Mouse (Mus musculus): ENCODE results near the gene Cmbl. TPM values are rescaled to one million over a fixed set of nuclear protein-coding genes. Genes with fewer than 3 reads are reported as not detected.

Cmbl gene
- polyA plus RNA-seq, 1 experiment = 5.3 TPM

GRCm38 (mm10) chr15:31595651-31596050 lies 30.5 kb downstream of the Cmbl start:
- Histone ChIP-seq H3K27me3 (ENCODE audit: control insufficient read depth, insufficient read depth, insufficient read length) (no peaks in the 10 kb centered on the region), H3K36me3 (ENCODE audit: control insufficient read depth, insufficient read depth) (peaks cover 88% of the 10 kb centered on the region), H3K4me3 (ENCODE audit: insufficient read depth, poor library complexity, severe bottlenecking) (no peak overlapping the region), H3K79me3 (ENCODE audit: low read depth) (peaks cover 53% of the 10 kb centered on the region), H3ac (ENCODE audit: control insufficient read depth, insufficient read length, low read depth) (no peak overlapping the region), H3K79me2 (ENCODE audit: control insufficient read depth, insufficient read depth) (peaks cover 72% of the 10 kb centered on the region)
- TF ChIP-seq MAX (IDR thresholded peaks at IDR 0.05) = no peak
- no peak for TF ChIP-seq CTCF (IDR thresholded peaks at IDR 0.05; ENCODE audit: control insufficient read depth, insufficient read depth, insufficient read length)
- no peak for TF ChIP-seq FOSL1 (IDR thresholded peaks at IDR 0.05; ENCODE audit: insufficient read depth, low read length, poor library complexity, severe bottlenecking)
- no peak for TF ChIP-seq MYOG (IDR thresholded peaks at IDR 0.05; ENCODE audit: control insufficient read depth, extremely low read depth, insufficient read length)
- no peak for TF ChIP-seq USF1 (IDR thresholded peaks at IDR 0.05; ENCODE audit: low read depth)
- TF ChIP-seq MYOD1 (IDR thresholded peaks at IDR 0.05; ENCODE audit: control insufficient read depth, insufficient read length, low read depth) = no peak
- no peak for TF ChIP-seq CEBPB (IDR thresholded peaks at IDR 0.05; ENCODE audit: low read depth)

GRCm38 (mm10) chr15:31599834-31600233 lies 34.6 kb downstream of the Cmbl start:
- Histone ChIP-seq H3K4me3 (ENCODE audit: insufficient read depth, poor library complexity, severe bottlenecking) (peak overlapping the region; percentile 99), H3ac (ENCODE audit: control insufficient read depth, insufficient read length, low read depth) (no peak overlapping the region), H3K27me3 (ENCODE audit: control insufficient read depth, insufficient read depth, insufficient read length) (no peaks in the 10 kb centered on the region), H3K36me3 (ENCODE audit: control insufficient read depth, insufficient read depth) (peaks cover 46% of the 10 kb centered on the region), H3K79me3 (ENCODE audit: low read depth) (peaks cover 65% of the 10 kb centered on the region), H3K79me2 (ENCODE audit: control insufficient read depth, insufficient read depth) (peaks cover 92% of the 10 kb centered on the region)
- TF ChIP-seq MYOD1 (IDR thresholded peaks at IDR 0.05; ENCODE audit: control insufficient read depth, insufficient read length, low read depth) = no peak
- TF ChIP-seq MYOG (IDR thresholded peaks at IDR 0.05; ENCODE audit: control insufficient read depth, extremely low read depth, insufficient read length) = no peak
- no peak for TF ChIP-seq USF1 (IDR thresholded peaks at IDR 0.05; ENCODE audit: low read depth)
- TF ChIP-seq CEBPB (IDR thresholded peaks at IDR 0.05; ENCODE audit: low read depth) = no peak
- TF ChIP-seq FOSL1 (IDR thresholded peaks at IDR 0.05; ENCODE audit: insufficient read depth, low read length, poor library complexity, severe bottlenecking) = no peak

- H3K4me3 ChIP-seq (ENCODE audit: insufficient read depth, poor library complexity, severe bottlenecking) = peak overlapping the region; percentile 99
- H3K36me3 ChIP-seq (ENCODE audit: control insufficient read depth, insufficient read depth) = peaks cover 32% of the 10 kb centered on the region
- H3K79me2 ChIP-seq (ENCODE audit: control insufficient read depth, insufficient read depth) = peaks cover 78% of the 10 kb centered on the region
- TF ChIP-seq MYOG (IDR thresholded peaks at IDR 0.05; ENCODE audit: control insufficient read depth, extremely low read depth, insufficient read length) = no peak
- peak; percentile 88 for TF ChIP-seq MAX (IDR thresholded peaks at IDR 0.05)
- no peaks in the 10 kb centered on the region for H3K27me3 ChIP-seq (ENCODE audit: control insufficient read depth, insufficient read depth, insufficient read length)
- H3ac ChIP-seq (ENCODE audit: control insufficient read depth, insufficient read length, low read depth) = peak overlapping the region; percentile 84
- peaks cover 56% of the 10 kb centered on the region for H3K79me3 ChIP-seq (ENCODE audit: low read depth)
These were observed 36.1 kb downstream of the Cmbl start for GRCm38 (mm10) chr15:31601279-31601645.

- TF ChIP-seq MAX (IDR thresholded peaks at IDR 0.05) = peak; percentile 5
- TF ChIP-seq FOSL1 (IDR thresholded peaks at IDR 0.05; ENCODE audit: insufficient read depth, low read length, poor library complexity, severe bottlenecking) = no peak
- H3K79me2 ChIP-seq (ENCODE audit: control insufficient read depth, insufficient read depth) = peaks cover 74% of the 10 kb centered on the region
- H3K36me3 ChIP-seq (ENCODE audit: control insufficient read depth, insufficient read depth) = peaks cover 26% of the 10 kb centered on the region
- peak within 1 kb of the TSS; percentile 99 for H3K4me3 ChIP-seq (ENCODE audit: insufficient read depth, poor library complexity, severe bottlenecking)
- peak within 1 kb of the TSS; percentile 84 for H3ac ChIP-seq (ENCODE audit: control insufficient read depth, insufficient read length, low read depth)
- H3K79me3 ChIP-seq (ENCODE audit: low read depth) = peaks cover 52% of the 10 kb centered on the region
- H3K27me3 ChIP-seq (ENCODE audit: control insufficient read depth, insufficient read depth, insufficient read length) = no peaks in the 10 kb centered on the region
These were observed 36.6 kb downstream of the Cmbl start, which contains the start of the genes Cct5 and Fam173b for GRCm38 (mm10) chr15:31601646-31602374. TSS of gene Cct5 (minus strand) at chr15:31601804. TSS of gene Fam173b (plus strand) at chr15:31601852.

GRCm38 (mm10) chr15:31602426-31602825 lies 37.2 kb downstream of the Cmbl start:
- TF ChIP-seq CTCF (IDR thresholded peaks at IDR 0.05; ENCODE audit: control insufficient read depth, insufficient read depth, insufficient read length) (peak; percentile 21), MYOG (IDR thresholded peaks at IDR 0.05; ENCODE audit: control insufficient read depth, extremely low read depth, insufficient read length) (no peak)
- Histone ChIP-seq H3K36me3 (ENCODE audit: control insufficient read depth, insufficient read depth) (peaks cover 24% of the 10 kb centered on the region), H3K79me2 (ENCODE audit: control insufficient read depth, insufficient read depth) (peaks cover 73% of the 10 kb centered on the region), H3K79me3 (ENCODE audit: low read depth) (peaks cover 46% of the 10 kb centered on the region), H3K4me3 (ENCODE audit: insufficient read depth, poor library complexity, severe bottlenecking) (peak overlapping the region; percentile 99), H3ac (ENCODE audit: control insufficient read depth, insufficient read length, low read depth) (peak overlapping the region; percentile 76), H3K27me3 (ENCODE audit: control insufficient read depth, insufficient read depth, insufficient read length) (no peaks in the 10 kb centered on the region)

GRCm38 (mm10) chr15:31603113-31603512 lies 37.9 kb downstream of the Cmbl start:
- TF ChIP-seq FOSL1 (IDR thresholded peaks at IDR 0.05; ENCODE audit: insufficient read depth, low read length, poor library complexity, severe bottlenecking) = no peak
- no peak for TF ChIP-seq CTCF (IDR thresholded peaks at IDR 0.05; ENCODE audit: control insufficient read depth, insufficient read depth, insufficient read length)
- TF ChIP-seq USF1 (IDR thresholded peaks at IDR 0.05; ENCODE audit: low read depth) = no peak
- TF ChIP-seq MAX (IDR thresholded peaks at IDR 0.05) = no peak
- TF ChIP-seq MYOG (IDR thresholded peaks at IDR 0.05; ENCODE audit: control insufficient read depth, extremely low read depth, insufficient read length) = no peak
- no peak for TF ChIP-seq MYOD1 (IDR thresholded peaks at IDR 0.05; ENCODE audit: control insufficient read depth, insufficient read length, low read depth)
- TF ChIP-seq CEBPB (IDR thresholded peaks at IDR 0.05; ENCODE audit: low read depth) = no peak
- Histone ChIP-seq H3K79me3 (ENCODE audit: low read depth) (peaks cover 39% of the 10 kb centered on the region), H3K36me3 (ENCODE audit: control insufficient read depth, insufficient read depth) (peaks cover 21% of the 10 kb centered on the region), H3ac (ENCODE audit: control insufficient read depth, insufficient read length, low read depth) (peak overlapping the region; percentile 27), H3K4me3 (ENCODE audit: insufficient read depth, poor library complexity, severe bottlenecking) (peak overlapping the region; percentile 99), H3K27me3 (ENCODE audit: control insufficient read depth, insufficient read depth, insufficient read length) (no peaks in the 10 kb centered on the region), H3K79me2 (ENCODE audit: control insufficient read depth, insufficient read depth) (peaks cover 66% of the 10 kb centered on the region)

Measured in C2C12 (cell line).